Mouse (Mus musculus) left cerebral cortex, postnatal 25 days (tissue): ENCODE data around the gene Ppil6. TPM values are rescaled to one million over a fixed set of nuclear protein-coding genes. Genes with fewer than 3 reads are reported as not detected.
A peak's percentile ranks its signal among the peaks of the same experiment; 100 is the strongest.

ENCODE experiments used
- DNase-seq, 2 experiments: peaks; one replicate each; pipeline ENCODE4 v3.0.0; 2022; ENCODE audit warnings: low spot score in 2 of 2, mixed read lengths in 1 of 2
- intact Hi-C: fragments of 180-260 bp; cut with DNase I; formaldehyde crosslinking; loops from one replicate; pipeline ENCODE4 v1.15.1; 2025
- total RNA-seq, 2 experiments: library from RNA; stranded (reverse); gene quantifications; 2 replicates each; pipeline ENCODE4 v1.2.3; 2021

Ppil6 gene
- total RNA-seq, 2 experiments from 2014 or later, result 7.4 to 9.5 TPM

- peak; percentile 26 to 47 for DNase-seq
- intact Hi-C loops, result loop anchor here (1.0 to 10.0 kb wide), 3 partner anchors 162 to 775 kb away; no protein-coding TSS in a partner anchor
Measured at GRCm38 (mm10) chr10:41519640-41520409, 29.6 kb downstream of the Ppil6 start.

- no peak for DNase-seq
- intact Hi-C loops, result no loop called here
Measured at GRCm38 (mm10) chr10:41520410-41520673, 30.1 kb downstream of the Ppil6 start.

- intact Hi-C loops, result no loop called here
- no peak for DNase-seq
Measured at GRCm38 (mm10) chr10:41523386-41523785, 33.1 kb downstream of the Ppil6 start.

- intact Hi-C loops, result no loop called here
- no peak for DNase-seq
Measured at GRCm38 (mm10) chr10:41525696-41526095, 35.5 kb downstream of the Ppil6 start.

- intact Hi-C loops, result no loop called here
- no peak for DNase-seq
Measured at GRCm38 (mm10) chr10:41529972-41530371, 39.7 kb downstream of the Ppil6 start.

- DNase-seq, result no peak
- intact Hi-C loops, result no loop called here
Measured at GRCm38 (mm10) chr10:41535991-41536390, 45.8 kb downstream of the Ppil6 start.

- intact Hi-C loops, result no loop called here
Measured at GRCm38 (mm10) chr10:41536714-41537113, 46.5 kb downstream of the Ppil6 start.

GRCm38 (mm10) chr10:41537226-41537982 lies 47.2 kb downstream of the Ppil6 start:
- intact Hi-C loops, result no loop called here
- no peak for DNase-seq

More at GRCm38 (mm10) chr10:41536714-41537113, 46.5 kb downstream of the Ppil6 start:
- DNase-seq, result no peak

- DNase-seq, result no peak
- intact Hi-C loops, result no loop called here
Measured at GRCm38 (mm10) chr10:41537983-41538330, 47.7 kb downstream of the Ppil6 start.

GRCm38 (mm10) chr10:41538986-41539385 lies 48.7 kb downstream of the Ppil6 start:
- intact Hi-C loops, result no loop called here
- no peak for DNase-seq

GRCm38 (mm10) chr10:41542057-41542456 lies 51.8 kb downstream of the Ppil6 start:
- DNase-seq, result no peak
- intact Hi-C loops, result no loop called here

- intact Hi-C loops, result no loop called here
- no peak for DNase-seq
Measured at GRCm38 (mm10) chr10:41543439-41543838, 53.2 kb downstream of the Ppil6 start.

- DNase-seq, result no peak
- intact Hi-C loops, result no loop called here
Measured at GRCm38 (mm10) chr10:41543844-41544243, 53.6 kb downstream of the Ppil6 start.

GRCm38 (mm10) chr10:41544481-41545190 lies 54.4 kb downstream of the Ppil6 start:
- intact Hi-C loops, result no loop called here
- DNase-seq, result no peak

GRCm38 (mm10) chr10:41545224-41545755 lies 55.1 kb downstream of the Ppil6 start:
- intact Hi-C loops, result no loop called here

GRCm38 (mm10) chr10:41546396-41547165 lies 56.3 kb downstream of the Ppil6 start:
- no peak for DNase-seq
- intact Hi-C loops, result no loop called here

More at GRCm38 (mm10) chr10:41545224-41545755, 55.1 kb downstream of the Ppil6 start:
- no peak for DNase-seq

GRCm38 (mm10) chr10:41550711-41551110 lies 60.5 kb downstream of the Ppil6 start:
- intact Hi-C loops, result no loop called here
- no peak for DNase-seq

GRCm38 (mm10) chr10:41552319-41552718 lies 62.1 kb downstream of the Ppil6 start:
- intact Hi-C loops, result no loop called here
- no peak for DNase-seq

- intact Hi-C loops, result no loop called here
- peak; percentile 32 to 63 for DNase-seq
Measured at GRCm38 (mm10) chr10:41552847-41553589, 62.8 kb downstream of the Ppil6 start.
